Mouse (Mus musculus): ENCODE measurements at regions not wholly inside any gene's neighbourhood (a gene's known extent, or its start where the extent isn't known, plus 50 kb on each side); places are given as distances from the start of the nearest gene placed in this dataset.

- Histone ChIP-seq H3K9me3 (ENCODE audit: control insufficient read depth, low read length) (no peaks in the 10 kb centered on the region), H3K4me2 (ENCODE audit: low read depth, low read length, severe bottlenecking) (no peak overlapping the region), H3K36me3 (ENCODE audit: control insufficient read depth, insufficient read depth, low read length) (no peaks in the 10 kb centered on the region), H3K4me3 (ENCODE audit: low read depth, low read length) (no peak overlapping the region), H3K27ac (ENCODE audit: low read depth, low read length) (no peak overlapping the region), H3K4me1 (replicated peaks; ENCODE audit: control insufficient read depth, insufficient read depth, low read length) (peaks cover 4% of the 10 kb centered on the region), H3K27me3 (ENCODE audit: control insufficient read depth, insufficient read depth, low read length) (no peaks in the 10 kb centered on the region; the same call in 1 of the 2 replicates), H3K9ac (ENCODE audit: low read length) (no peak overlapping the region)
- 19% methylated on average over 4 of the region's 4 CpGs for WGBS
- DNase-seq (ENCODE audit: low spot score) (no peak), ATAC-seq (replicated peaks; ENCODE audit: low FRiP score) (no peak)
Observed at GRCm38 (mm10) chr17:83164728-83165127, 50.4 kb upstream of the Pkdcc start.

DNA sequence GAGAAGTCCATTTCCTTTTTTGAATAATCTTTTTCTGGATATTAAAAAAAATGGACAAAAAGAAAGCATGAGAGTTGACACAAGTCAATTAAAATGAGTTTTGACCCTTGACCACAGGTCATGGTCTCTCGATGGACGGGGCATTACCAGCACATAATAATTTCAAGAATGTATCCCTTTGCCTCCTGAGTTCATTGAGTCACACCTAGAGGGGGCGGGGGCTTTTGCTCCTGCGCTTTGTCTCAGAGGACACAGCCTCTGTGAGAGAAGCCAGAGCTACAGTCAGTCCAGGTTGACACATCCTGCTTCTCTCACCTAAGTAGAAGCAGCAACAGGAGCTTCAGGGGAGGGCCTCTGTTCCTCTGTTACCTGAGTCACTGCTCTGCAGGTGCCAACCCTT, 50.0 kb upstream of the Pkdcc start:
- no peak for DNase-seq (ENCODE audit: low spot score)
- 71% methylated on average over 4 of the region's 4 CpGs for WGBS
- H3K4me1 ChIP-seq (replicated peaks; ENCODE audit: control insufficient read depth, insufficient read depth, low read length): peaks cover 4% of the 10 kb centered on the region

More for the DNA sequence above, 50.0 kb upstream of the Pkdcc start:
- no peak for ATAC-seq (replicated peaks; ENCODE audit: low FRiP score)
- H3K27me3 ChIP-seq (ENCODE audit: control insufficient read depth, insufficient read depth, low read length): no peaks in the 10 kb centered on the region; the same call in 1 of the 2 replicates
- H3K4me2 ChIP-seq (ENCODE audit: low read depth, low read length, severe bottlenecking): no peak overlapping the region
- H3K9ac ChIP-seq (ENCODE audit: low read length): no peak overlapping the region
- no peak overlapping the region for H3K4me3 ChIP-seq (ENCODE audit: low read depth, low read length)
- no peaks in the 10 kb centered on the region for H3K36me3 ChIP-seq (ENCODE audit: control insufficient read depth, insufficient read depth, low read length)
- H3K9me3 ChIP-seq (ENCODE audit: control insufficient read depth, low read length): no peaks in the 10 kb centered on the region
- H3K27ac ChIP-seq (ENCODE audit: low read depth, low read length): no peak overlapping the region
